Mouse (Mus musculus): ENCODE measurements around the gene Papln. TPM values are rescaled to one million over a fixed set of nuclear protein-coding genes. Genes with fewer than 3 reads are reported as not detected.

The Papln gene
- polyA plus RNA-seq, 1 experiment from 2014 or later: 0.53 TPM

GRCm38 (mm10) chr12:83792706-83793410 lies 29.4 kb downstream of the Papln start:
- H3K27ac ChIP-seq (ENCODE audit: low read depth, low read length): peak overlapping the region; percentile 56; the same call in 1 of the 2 replicates
- 25% methylated on average over 10 of the region's 10 CpGs for WGBS

GRCm38 (mm10) chr12:83795051-83795450 lies 31.6 kb downstream of the Papln start:
- Histone ChIP-seq H3K4me3 (ENCODE audit: low read length) (no peak overlapping the region), H3K9me3 (ENCODE audit: control insufficient read depth, low read length) (no peaks in the 10 kb centered on the region), H3K36me3 (ENCODE audit: control insufficient read depth, insufficient read depth, low read length) (peaks cover 50% of the 10 kb centered on the region), H3K27me3 (ENCODE audit: control insufficient read depth, insufficient read depth, low read length) (no peaks in the 10 kb centered on the region), H3K9ac (ENCODE audit: low read depth, low read length) (no peak overlapping the region), H3K4me2 (replicated peaks; ENCODE audit: low read depth, low read length) (no peak overlapping the region), H3K27ac (ENCODE audit: low read depth, low read length) (no peak overlapping the region), H3K4me1 (ENCODE audit: control insufficient read depth, insufficient read depth, low read length) (peaks cover 7% of the 10 kb centered on the region; the same call in 1 of the 2 replicates)
- no peak for ATAC-seq (ENCODE audit: low FRiP score, low TSS enrichment)
- 29% methylated on average over 2 of the region's 2 CpGs for WGBS

More at GRCm38 (mm10) chr12:83792706-83793410, 29.4 kb downstream of the Papln start:
- H3K4me1 ChIP-seq (ENCODE audit: control insufficient read depth, insufficient read depth, low read length): peaks cover 7% of the 10 kb centered on the region; the same call in 1 of the 2 replicates
- H3K9me3 ChIP-seq (ENCODE audit: control insufficient read depth, low read length): no peaks in the 10 kb centered on the region
- ATAC-seq (ENCODE audit: low FRiP score, low TSS enrichment): peak; percentile 75
- no peak overlapping the region for H3K4me2 ChIP-seq (replicated peaks; ENCODE audit: low read depth, low read length)
- no peak overlapping the region for H3K9ac ChIP-seq (ENCODE audit: low read depth, low read length)
- H3K27me3 ChIP-seq (ENCODE audit: control insufficient read depth, insufficient read depth, low read length): no peaks in the 10 kb centered on the region
- H3K36me3 ChIP-seq (ENCODE audit: control insufficient read depth, insufficient read depth, low read length): peaks cover 33% of the 10 kb centered on the region; the same call in 1 of the 2 replicates
- H3K4me3 ChIP-seq (ENCODE audit: low read length): no peak overlapping the region

GRCm38 (mm10) chr12:83795586-83795985 lies 32.2 kb downstream of the Papln start:
- H3K36me3 ChIP-seq (ENCODE audit: control insufficient read depth, insufficient read depth, low read length): peaks cover 56% of the 10 kb centered on the region

GRCm38 (mm10) chr12:83798313-83798712 lies 34.9 kb downstream of the Papln start:
- Histone ChIP-seq H3K36me3 (ENCODE audit: control insufficient read depth, insufficient read depth, low read length) (peaks cover 62% of the 10 kb centered on the region), H3K9ac (ENCODE audit: low read depth, low read length) (no peak overlapping the region), H3K4me2 (replicated peaks; ENCODE audit: low read depth, low read length) (no peak overlapping the region), H3K9me3 (ENCODE audit: control insufficient read depth, low read length) (no peaks in the 10 kb centered on the region), H3K27me3 (ENCODE audit: control insufficient read depth, insufficient read depth, low read length) (no peaks in the 10 kb centered on the region), H3K4me1 (ENCODE audit: control insufficient read depth, insufficient read depth, low read length) (0 out of 2 replicates have a peak, but pooled peaks cover 2% of the 10 kb centered on the region), H3K4me3 (ENCODE audit: low read length) (no peak overlapping the region), H3K27ac (ENCODE audit: low read depth, low read length) (no peak overlapping the region)
- WGBS: 93% methylated on average over 5 of the region's 5 CpGs
- no peak for ATAC-seq (ENCODE audit: low FRiP score, low TSS enrichment)

More at GRCm38 (mm10) chr12:83795586-83795985, 32.2 kb downstream of the Papln start:
- Histone ChIP-seq H3K4me3 (ENCODE audit: low read length) (no peak overlapping the region), H3K4me2 (replicated peaks; ENCODE audit: low read depth, low read length) (no peak overlapping the region), H3K9ac (ENCODE audit: low read depth, low read length) (no peak overlapping the region), H3K4me1 (ENCODE audit: control insufficient read depth, insufficient read depth, low read length) (peaks cover 7% of the 10 kb centered on the region; the same call in 1 of the 2 replicates), H3K9me3 (ENCODE audit: control insufficient read depth, low read length) (no peaks in the 10 kb centered on the region), H3K27me3 (ENCODE audit: control insufficient read depth, insufficient read depth, low read length) (no peaks in the 10 kb centered on the region), H3K27ac (ENCODE audit: low read depth, low read length) (no peak overlapping the region)
- no peak for ATAC-seq (ENCODE audit: low FRiP score, low TSS enrichment)
- whole genome bisulfite sequencing: 91% methylated on average over 7 of the region's 7 CpGs

GRCm38 (mm10) chr12:83800943-83801342 lies 37.5 kb downstream of the Papln start:
- ATAC-seq (ENCODE audit: low FRiP score, low TSS enrichment): no peak
- Histone ChIP-seq H3K4me2 (replicated peaks; ENCODE audit: low read depth, low read length) (no peak overlapping the region), H3K36me3 (ENCODE audit: control insufficient read depth, insufficient read depth, low read length) (peaks cover 74% of the 10 kb centered on the region), H3K4me3 (ENCODE audit: low read length) (no peak overlapping the region), H3K27ac (ENCODE audit: low read depth, low read length) (no peak overlapping the region), H3K27me3 (ENCODE audit: control insufficient read depth, insufficient read depth, low read length) (no peaks in the 10 kb centered on the region), H3K9ac (ENCODE audit: low read depth, low read length) (no peak overlapping the region), H3K9me3 (ENCODE audit: control insufficient read depth, low read length) (peaks cover 3% of the 10 kb centered on the region; the same call in 1 of the 2 replicates), H3K4me1 (ENCODE audit: control insufficient read depth, insufficient read depth, low read length) (no peaks in the 10 kb centered on the region)
- WGBS: 56% methylated on average over 9 of the region's 9 CpGs

- Histone ChIP-seq H3K27me3 (ENCODE audit: control insufficient read depth, insufficient read depth, low read length) (no peaks in the 10 kb centered on the region), H3K4me3 (ENCODE audit: low read length) (no peak overlapping the region), H3K9me3 (ENCODE audit: control insufficient read depth, low read length) (peaks cover 4% of the 10 kb centered on the region; the same call in 1 of the 2 replicates), H3K4me2 (replicated peaks; ENCODE audit: low read depth, low read length) (no peak overlapping the region), H3K4me1 (ENCODE audit: control insufficient read depth, insufficient read depth, low read length) (no peaks in the 10 kb centered on the region), H3K27ac (ENCODE audit: low read depth, low read length) (no peak overlapping the region), H3K36me3 (ENCODE audit: control insufficient read depth, insufficient read depth, low read length) (peaks cover 84% of the 10 kb centered on the region), H3K9ac (ENCODE audit: low read depth, low read length) (no peak overlapping the region)
- no peak for ATAC-seq (ENCODE audit: low FRiP score, low TSS enrichment)
- WGBS: 94% methylated on average over 7 of the region's 7 CpGs
These were observed 40.2 kb downstream of the Papln start for GRCm38 (mm10) chr12:83803641-83804040.

GRCm38 (mm10) chr12:83811901-83812300 lies 48.5 kb downstream of the Papln start:
- Histone ChIP-seq H3K4me2 (replicated peaks; ENCODE audit: low read depth, low read length) (no peak overlapping the region), H3K9me3 (ENCODE audit: control insufficient read depth, low read length) (no peaks in the 10 kb centered on the region), H3K36me3 (ENCODE audit: control insufficient read depth, insufficient read depth, low read length) (peaks cover 14% of the 10 kb centered on the region), H3K9ac (ENCODE audit: low read depth, low read length) (no peak overlapping the region), H3K27me3 (ENCODE audit: control insufficient read depth, insufficient read depth, low read length) (no peaks in the 10 kb centered on the region), H3K4me1 (ENCODE audit: control insufficient read depth, insufficient read depth, low read length) (no peaks in the 10 kb centered on the region), H3K4me3 (ENCODE audit: low read length) (no peak overlapping the region), H3K27ac (ENCODE audit: low read depth, low read length) (no peak overlapping the region)
- WGBS: 92% methylated on average over 3 of the region's 3 CpGs
- no peak for ATAC-seq (ENCODE audit: low FRiP score, low TSS enrichment)

- no peak overlapping the region for H3K4me2 ChIP-seq (replicated peaks; ENCODE audit: low read depth, low read length)
- ATAC-seq (ENCODE audit: low FRiP score, low TSS enrichment): no peak
- no peaks in the 10 kb centered on the region for H3K27me3 ChIP-seq (ENCODE audit: control insufficient read depth, insufficient read depth, low read length)
- H3K9me3 ChIP-seq (ENCODE audit: control insufficient read depth, low read length): no peaks in the 10 kb centered on the region
- H3K36me3 ChIP-seq (ENCODE audit: control insufficient read depth, insufficient read depth, low read length): no peaks in the 10 kb centered on the region; the same call in 1 of the 2 replicates
- H3K9ac ChIP-seq (ENCODE audit: low read depth, low read length): no peak overlapping the region
- no peaks in the 10 kb centered on the region for H3K4me1 ChIP-seq (ENCODE audit: control insufficient read depth, insufficient read depth, low read length)
- no peak overlapping the region for H3K27ac ChIP-seq (ENCODE audit: low read depth, low read length)
- no peak overlapping the region for H3K4me3 ChIP-seq (ENCODE audit: low read length)
- 86% methylated on average over 1 of the region's 1 CpGs for WGBS
These were observed 53.2 kb downstream of the Papln start for GRCm38 (mm10) chr12:83816616-83817015.

GRCm38 (mm10) chr12:83830424-83830823 lies 67.0 kb downstream of the Papln start:
- ATAC-seq (ENCODE audit: low FRiP score, low TSS enrichment): no peak
- no peak overlapping the region for H3K27ac ChIP-seq (ENCODE audit: low read depth, low read length)
- no peaks in the 10 kb centered on the region for H3K27me3 ChIP-seq (ENCODE audit: control insufficient read depth, insufficient read depth, low read length)
- no peak overlapping the region for H3K4me2 ChIP-seq (replicated peaks; ENCODE audit: low read depth, low read length)
- 85% methylated on average over 3 of the region's 3 CpGs for WGBS
- H3K4me3 ChIP-seq (ENCODE audit: low read length): no peak overlapping the region
- H3K9me3 ChIP-seq (ENCODE audit: control insufficient read depth, low read length): no peaks in the 10 kb centered on the region
- H3K4me1 ChIP-seq (ENCODE audit: control insufficient read depth, insufficient read depth, low read length): no peaks in the 10 kb centered on the region
- peaks cover 8% of the 10 kb centered on the region; the same call in 1 of the 2 replicates for H3K36me3 ChIP-seq (ENCODE audit: control insufficient read depth, insufficient read depth, low read length)
- no peak overlapping the region for H3K9ac ChIP-seq (ENCODE audit: low read depth, low read length)
